Mouse (Mus musculus): ENCODE measurements around the gene Aadat.

- TF ChIP-seq GATA1 (IDR thresholded peaks at IDR 0.05; ENCODE audit: borderline replicate concordance, low read length) (no peak), FLI1 (IDR thresholded peaks at IDR 0.05; ENCODE audit: low read length) (no peak)
These were observed 77.6 kb downstream of the Aadat start for GRCm38 (mm10) chr8:60583369-60583768.
